Mouse (Mus musculus) liver, embryonic 11.5 days (tissue): ENCODE measurements around the gene Rps2. TPM values are rescaled to one million over a fixed set of nuclear protein-coding genes. Genes with fewer than 3 reads are reported as not detected.

Experiments
- ATAC-seq: fragments of 200-750 bp; cut with Nextera tagmentation; replicated peaks from 2 replicates; pipeline ENCODE4 v1.8.0; 2017; ENCODE audit warnings: moderate number of reproducible peaks, mild to moderate bottlenecking, moderate TSS enrichment, moderate library complexity; ENCODE audit not compliant: low FRiP score
- DNase-seq: peaks from one replicate; pipeline ENCODE4 v3.0.0-alpha.2; 2017; ENCODE audit warnings: low spot score
- H3K27ac ChIP-seq: fragments of 300-500 bp; sonication (generic); 2 replicates; pipeline ENCODE4 v1.5.1; 2014; ENCODE audit warnings: mild to moderate bottlenecking, low read depth, low read length, control low read depth
- H3K27me3 ChIP-seq: fragments of 300-500 bp; sonication (generic); replicated peaks from 2 replicates; pipeline ENCODE4 v1.6.1; 2014; ENCODE audit warnings: low read length, mixed read lengths; ENCODE audit not compliant: control insufficient read depth, insufficient read depth
- H3K36me3 ChIP-seq: fragments of 300-500 bp; sonication (generic); 2 replicates; pipeline ENCODE4 v1.6.1; 2014; ENCODE audit warnings: mild to moderate bottlenecking, low read length, moderate library complexity, mixed read lengths; ENCODE audit not compliant: control insufficient read depth, insufficient read depth
- H3K4me1 ChIP-seq: fragments of 300-500 bp; sonication (generic); replicated peaks from 2 replicates; pipeline ENCODE4 v1.6.1; 2014; ENCODE audit warnings: low read length, mixed read lengths; ENCODE audit not compliant: control insufficient read depth, insufficient read depth
- H3K4me2 ChIP-seq: fragments of 300-500 bp; sonication (generic); 2 replicates; pipeline ENCODE4 v1.6.1; 2014; ENCODE audit warnings: mild to moderate bottlenecking, control low read depth, moderate library complexity
- H3K4me3 ChIP-seq: fragments of 300-500 bp; sonication (generic); 2 replicates; pipeline ENCODE4 v1.5.1; 2014; ENCODE audit warnings: low read depth, low read length, control low read depth
- H3K9ac ChIP-seq: fragments of 300-500 bp; sonication (generic); 2 replicates; pipeline ENCODE4 v1.6.1; 2014; ENCODE audit warnings: low read depth, low read length, control low read depth
- H3K9me3 ChIP-seq: fragments of 300-500 bp; sonication (generic); 2 replicates; pipeline ENCODE4 v1.6.1; 2016; ENCODE audit warnings: low read length, inconsistent platforms, mixed read lengths; ENCODE audit not compliant: control insufficient read depth
- WGBS: fragments of 180-500 bp; shearing (Covaris S2); extraction: QIAGEN DNeasy Blood & Tissue Kit; methylation state at CpG from one replicate; pipeline ENCODE4 v1.1.7; 2014; 5-methylcytosine and 5-hydroxymethylcytosine counted together
- polyA plus RNA-seq: library from polyadenylated mRNA; unstranded; fragments of >200 nt; fragmentation: Nextera tagmentation; extraction: Ambion mirVana; gene quantifications from 2 replicates; pipeline ENCODE4 v1.2.1, GENCODE M21; 2014

The Rps2 gene
- polyA plus RNA-seq, 1 experiment from 2014 or later = 2,225 TPM

GRCm38 (mm10) chr17:24742307-24742706, 24.4 kb downstream of the Rps2 start:
- no peak overlapping the region for H3K9ac ChIP-seq
- 78% methylated on average over 8 of the region's 8 CpGs for WGBS
- no peaks in the 10 kb centered on the region for H3K36me3 ChIP-seq
- H3K4me1 ChIP-seq = peaks cover 4% of the 10 kb centered on the region; the same call in 1 of the 2 replicates
- no peaks in the 10 kb centered on the region for H3K9me3 ChIP-seq
- no peak overlapping the region for H3K4me2 ChIP-seq
- H3K27me3 ChIP-seq = no peaks in the 10 kb centered on the region
- DNase-seq (no peak), ATAC-seq (no peak)
- no peak overlapping the region for H3K4me3 ChIP-seq
- H3K27ac ChIP-seq = no peak overlapping the region

- WGBS = 72% methylated on average over 5 of the region's 5 CpGs
- no peak for ATAC-seq
- no peaks in the 10 kb centered on the region for H3K4me1 ChIP-seq
- no peak overlapping the region for H3K4me3 ChIP-seq
- no peak overlapping the region for H3K4me2 ChIP-seq
- no peaks in the 10 kb centered on the region for H3K9me3 ChIP-seq
- H3K36me3 ChIP-seq = no peaks in the 10 kb centered on the region
- H3K9ac ChIP-seq = no peak overlapping the region
- no peaks in the 10 kb centered on the region for H3K27me3 ChIP-seq
- H3K27ac ChIP-seq = no peak overlapping the region
- no peak for DNase-seq
These were observed 26.0 kb downstream of the Rps2 start for GRCm38 (mm10) chr17:24743896-24744295.

- no peak overlapping the region for H3K27ac ChIP-seq
- DNase-seq (no peak), ATAC-seq (no peak)
- WGBS = 76% methylated on average over 3 of the region's 3 CpGs
- H3K27me3 ChIP-seq = no peaks in the 10 kb centered on the region; the same call in 1 of the 2 replicates
- no peak overlapping the region for H3K4me3 ChIP-seq
- H3K9ac ChIP-seq = no peak overlapping the region
- H3K36me3 ChIP-seq = no peaks in the 10 kb centered on the region
- no peaks in the 10 kb centered on the region for H3K9me3 ChIP-seq
- no peak overlapping the region for H3K4me2 ChIP-seq
- H3K4me1 ChIP-seq = no peaks in the 10 kb centered on the region
These were observed 26.5 kb downstream of the Rps2 start for GRCm38 (mm10) chr17:24744381-24744780.

- peak; percentile 77 for ATAC-seq
- WGBS = 21% methylated on average over 7 of the region's 7 CpGs
- H3K9ac ChIP-seq = no peak overlapping the region
These were observed 27.9 kb downstream of the Rps2 start for GRCm38 (mm10) chr17:24745526-24746497.

GRCm38 (mm10) chr17:24746986-24747385, 29.1 kb downstream of the Rps2 start:
- H3K9ac ChIP-seq = no peak overlapping the region
- DNase-seq (no peak), ATAC-seq (no peak)
- no peaks in the 10 kb centered on the region for H3K36me3 ChIP-seq
- 39% methylated on average over 4 of the region's 4 CpGs for WGBS
- H3K27ac ChIP-seq = no peak overlapping the region
- peaks cover 22% of the 10 kb centered on the region for H3K27me3 ChIP-seq
- no peaks in the 10 kb centered on the region for H3K4me1 ChIP-seq
- H3K4me3 ChIP-seq = no peak overlapping the region
- H3K9me3 ChIP-seq = no peaks in the 10 kb centered on the region
- no peak overlapping the region for H3K4me2 ChIP-seq

More at GRCm38 (mm10) chr17:24745526-24746497, 27.9 kb downstream of the Rps2 start:
- H3K9me3 ChIP-seq = no peaks in the 10 kb centered on the region
- no peaks in the 10 kb centered on the region for H3K36me3 ChIP-seq
- H3K4me1 ChIP-seq = no peaks in the 10 kb centered on the region
- H3K4me2 ChIP-seq = no peak overlapping the region
- no peak overlapping the region for H3K4me3 ChIP-seq
- no peak overlapping the region for H3K27ac ChIP-seq
- H3K27me3 ChIP-seq = peaks cover 11% of the 10 kb centered on the region
- peak; percentile 54 for DNase-seq

- 16% methylated on average over 4 of the region's 4 CpGs for WGBS
- Histone ChIP-seq H3K9me3 (no peaks in the 10 kb centered on the region), H3K36me3 (no peaks in the 10 kb centered on the region), H3K9ac (no peak overlapping the region), H3K27ac (no peak overlapping the region), H3K4me3 (no peak overlapping the region), H3K4me1 (peaks cover 10% of the 10 kb centered on the region), H3K27me3 (peaks cover 66% of the 10 kb centered on the region), H3K4me2 (no peak overlapping the region)
- ATAC-seq = no peak
- DNase-seq = no peak
These were observed 33.6 kb downstream of the Rps2 start for GRCm38 (mm10) chr17:24751528-24751927.

GRCm38 (mm10) chr17:24752415-24753394, 34.8 kb downstream of the Rps2 start, which contains the start of gene Hs3st6:
Hs3st6 (plus strand) TSS chr17:24752988.
- Histone ChIP-seq H3K4me1 (peaks cover 10% of the 10 kb centered on the region), H3K27me3 (peaks cover 71% of the 10 kb centered on the region), H3K9ac (peak within 1 kb of the TSS; percentile 48; the same call in 1 of the 2 replicates), H3K36me3 (no peaks in the 10 kb centered on the region), H3K4me2 (peak within 1 kb of the TSS; percentile 96), H3K4me3 (peak within 1 kb of the TSS; percentile 61), H3K27ac (no peak within 1 kb of the TSS), H3K9me3 (no peaks in the 10 kb centered on the region)
- peak; percentile 83 for ATAC-seq
- WGBS = 1% methylated on average over 72 of the region's 82 CpGs
- peak; percentile 73 for DNase-seq

- 90% methylated on average over 1 of the region's 1 CpGs for whole genome bisulfite sequencing
- Histone ChIP-seq H3K9me3 (no peaks in the 10 kb centered on the region), H3K4me3 (no peak overlapping the region), H3K36me3 (no peaks in the 10 kb centered on the region), H3K27me3 (peaks cover 51% of the 10 kb centered on the region), H3K27ac (no peak overlapping the region), H3K4me1 (peaks cover 7% of the 10 kb centered on the region), H3K4me2 (no peak overlapping the region), H3K9ac (no peak overlapping the region)
- no peak for DNase-seq
- ATAC-seq = no peak
These were observed 39.5 kb downstream of the Rps2 start for GRCm38 (mm10) chr17:24757394-24757793.
